Mouse (Mus musculus): ENCODE results near the gene Map3k9.

DNA sequence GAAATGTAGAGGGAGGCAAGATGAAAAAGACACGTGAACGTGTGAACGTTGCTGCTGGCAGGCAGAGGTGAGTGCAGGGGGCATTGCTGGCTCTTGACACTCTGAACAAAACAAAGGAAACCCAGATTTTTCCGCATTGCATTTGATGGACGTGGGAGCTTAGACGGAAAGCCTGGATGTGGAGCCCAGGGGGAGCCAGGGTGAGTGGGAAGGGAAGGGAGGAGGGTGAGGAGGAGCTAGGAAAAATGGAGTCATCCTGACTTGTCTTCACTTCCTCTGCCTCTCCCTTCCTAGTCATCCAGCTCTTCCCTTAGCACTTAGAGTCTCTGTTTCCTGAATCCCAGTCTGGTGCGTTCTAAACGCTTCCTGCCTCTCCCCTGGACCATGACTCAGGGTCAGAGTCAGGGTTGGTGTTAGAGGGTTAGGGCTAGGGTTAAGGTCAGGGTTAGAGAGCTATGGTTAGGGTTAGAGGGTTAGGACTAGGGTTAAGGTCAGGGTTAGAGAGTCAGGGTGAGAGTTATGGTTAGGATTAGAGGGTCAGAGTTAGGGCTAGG, 89.7 kb downstream of the Map3k9 start:
- TF ChIP-seq CTCF (IDR thresholded peaks at IDR 0.05; ENCODE audit: control insufficient read depth, insufficient read depth, insufficient replicate concordance, low read depth, low read length): no peak
- no peak for TF ChIP-seq POLR2A (IDR thresholded peaks at IDR 0.05; ENCODE audit: control insufficient read depth, low read depth, low read length)
